Mouse (Mus musculus) telencephalon, adult 2 months (tissue): ENCODE measurements at regions not wholly inside any gene's neighbourhood (a gene's known extent, or its start where the extent isn't known, plus 50 kb on each side); places are given as distances from the start of the nearest gene placed in this dataset.

ENCODE experiments used
- DNase-seq: peaks from one replicate; pipeline ENCODE4 v3.0.0-alpha.2; 2011; ENCODE audit warnings: low read depth, low spot score

DNA sequence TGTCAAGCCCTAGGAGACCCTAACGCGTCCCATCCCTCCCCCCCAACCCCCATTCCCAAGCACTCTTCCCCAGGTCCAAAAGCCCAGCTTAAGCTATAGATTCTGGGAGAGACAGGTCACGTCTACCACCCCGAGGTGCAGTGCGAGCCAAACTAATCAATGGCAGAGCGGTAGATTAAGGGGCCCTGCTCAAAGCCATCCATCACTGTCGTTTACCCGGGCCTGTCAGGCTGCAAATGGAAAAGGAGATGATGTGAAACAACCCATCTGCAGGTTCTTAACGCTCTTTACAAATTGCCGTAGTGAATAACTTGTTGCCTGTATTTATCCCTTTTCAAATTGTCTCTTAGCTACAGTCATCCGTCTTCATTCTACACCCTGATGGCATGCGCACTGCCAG, 126.2 kb upstream of the Nectin1 start:
- no peak for DNase-seq

DNA sequence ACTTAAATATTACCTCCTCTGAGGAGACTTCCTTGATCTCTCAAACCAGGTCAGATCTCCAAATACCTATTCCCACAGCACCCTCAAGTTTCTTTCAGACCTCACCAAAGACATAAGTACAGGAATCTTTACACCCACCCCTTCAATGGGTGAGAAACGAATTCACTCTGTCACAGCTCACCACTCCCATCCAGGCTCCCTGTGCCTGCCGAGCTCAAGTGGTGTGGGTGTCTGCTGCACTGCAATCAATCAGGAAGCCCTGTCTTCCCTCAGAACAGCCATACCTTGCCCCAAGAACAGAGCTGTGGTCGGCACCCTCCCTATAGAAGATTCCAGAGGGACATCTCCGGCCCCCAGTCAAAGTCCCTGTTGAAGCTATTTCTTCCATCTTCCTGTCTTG, 116.2 kb upstream of the Nectin1 start:
- DNase-seq = peak; percentile 8

DNA sequence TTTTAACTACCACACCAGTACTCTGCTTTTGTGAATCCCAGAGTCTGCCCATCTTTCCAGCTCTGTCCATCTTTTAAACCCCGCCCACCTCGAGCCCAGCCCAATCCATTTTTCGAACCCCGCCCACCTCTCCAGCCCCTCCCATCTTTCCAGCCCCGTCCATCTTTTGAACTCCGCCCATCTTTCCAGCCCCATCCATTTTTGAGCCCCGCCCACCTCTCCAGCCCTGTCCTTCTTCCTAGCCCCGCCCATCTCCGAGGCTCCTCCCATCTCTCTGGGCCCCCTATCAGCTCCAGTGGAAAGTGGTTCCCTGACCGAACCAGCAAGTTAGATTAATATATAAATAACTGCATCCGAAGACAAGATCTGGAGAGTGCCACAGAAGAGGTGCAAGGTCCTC, 115.0 kb upstream of the Nectin1 start:
- no peak for DNase-seq

- no peak for DNase-seq
These were observed 107.3 kb upstream of the Nectin1 start for GRCm38 (mm10) chr9:43636372-43636965.

DNA sequence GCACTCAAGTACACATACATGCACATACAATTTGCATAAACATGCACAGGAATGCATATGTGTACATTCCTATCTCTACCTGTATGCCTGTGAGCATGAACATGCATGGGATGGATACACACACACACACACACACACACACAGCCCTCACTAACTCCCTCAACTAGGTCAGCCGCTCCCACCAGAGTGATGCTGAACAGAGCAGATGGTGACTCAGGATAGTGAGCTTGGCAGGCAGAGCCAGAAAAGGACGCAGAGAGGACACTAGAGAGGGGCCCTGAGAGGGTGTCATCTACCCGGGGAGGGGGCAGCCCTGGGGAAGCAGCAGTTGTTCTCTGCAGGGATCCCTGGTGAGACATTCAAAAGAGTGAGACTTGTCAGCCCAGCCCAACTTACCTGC, 85.6 kb upstream of the Nectin1 start:
- DNase-seq = no peak

DNA sequence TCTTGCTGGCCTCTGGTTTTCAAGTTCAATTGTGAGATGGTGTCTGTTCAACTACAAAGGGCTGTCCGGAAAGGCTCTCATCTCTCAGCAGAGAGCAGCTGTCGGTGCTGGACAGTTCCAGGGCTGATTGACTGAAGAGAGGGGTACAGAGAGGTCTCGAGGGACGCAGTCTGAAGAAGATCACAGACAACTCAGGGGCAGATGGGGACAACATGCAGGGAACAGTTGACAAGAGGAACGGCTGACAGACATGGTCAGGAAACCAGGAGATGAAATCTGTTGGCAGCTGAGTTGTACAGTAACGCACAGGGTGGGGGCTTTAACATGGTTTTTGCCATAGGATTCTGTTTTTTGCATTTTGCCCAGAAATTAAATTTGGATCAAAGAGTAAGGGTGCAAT, 84.5 kb upstream of the Nectin1 start:
- no peak for DNase-seq

DNA sequence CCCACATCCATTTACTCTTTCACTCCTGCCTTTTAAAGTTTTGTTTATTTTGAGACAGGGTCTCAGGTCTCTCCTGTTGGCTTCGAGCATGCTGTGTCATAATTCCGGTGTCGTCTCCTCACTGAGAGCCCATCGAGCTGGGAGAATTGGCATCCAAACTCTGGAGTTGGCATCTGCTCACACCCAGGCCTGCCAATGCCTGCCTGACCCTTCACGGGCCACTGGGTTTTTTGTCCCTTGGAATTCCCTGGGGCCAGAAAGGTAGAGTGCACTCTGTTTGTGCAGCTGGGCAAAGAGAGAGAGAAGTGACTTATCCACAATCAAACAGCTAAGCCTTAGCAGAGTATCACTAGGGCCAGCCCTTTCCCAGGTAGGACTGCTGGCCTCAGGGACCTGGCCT, 83.6 kb upstream of the Nectin1 start:
- DNase-seq = no peak

GRCm38 (mm10) chr9:43660896-43661563, 82.8 kb upstream of the Nectin1 start:
- DNase-seq = no peak

DNA sequence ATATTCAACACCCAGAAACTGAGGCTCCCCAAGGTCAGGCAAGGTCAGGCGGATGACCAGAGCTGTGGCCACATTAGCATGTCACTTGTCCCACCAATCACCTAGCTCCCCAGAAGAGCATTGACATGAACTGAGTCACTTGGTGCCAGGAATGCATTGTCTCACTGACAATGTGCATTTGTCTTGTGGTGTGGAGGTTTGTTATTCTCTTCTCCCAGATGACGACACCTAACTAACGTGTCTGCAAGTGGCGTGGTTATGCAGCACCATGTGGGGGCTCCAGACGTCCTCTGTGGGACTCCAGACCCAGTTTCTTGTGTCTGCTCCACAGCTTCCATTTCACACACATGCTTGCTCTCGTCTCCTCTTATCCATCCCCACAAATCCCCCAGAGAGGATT, 82.1 kb upstream of the Nectin1 start:
- peak; percentile 56 for DNase-seq

DNA sequence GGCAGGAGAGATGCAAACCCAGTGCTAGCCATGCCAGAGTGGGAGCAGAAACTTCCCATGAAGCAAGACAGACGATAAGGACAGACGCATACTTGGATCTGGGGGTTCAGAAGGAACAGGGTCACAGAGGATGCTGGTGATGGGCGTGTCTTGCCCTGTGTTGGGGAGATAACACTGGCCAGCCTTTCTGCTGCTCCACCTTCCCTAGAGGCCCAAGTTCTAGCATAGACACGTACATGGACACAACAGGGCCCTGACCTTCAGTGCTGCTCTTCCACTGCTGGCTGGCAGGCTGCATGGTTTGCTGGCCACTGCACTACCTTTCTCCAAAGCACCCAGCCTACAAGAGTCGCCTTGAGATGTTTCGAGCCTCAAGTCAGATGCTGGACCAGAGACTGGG, 76.4 kb upstream of the Nectin1 start:
- DNase-seq = no peak

DNA sequence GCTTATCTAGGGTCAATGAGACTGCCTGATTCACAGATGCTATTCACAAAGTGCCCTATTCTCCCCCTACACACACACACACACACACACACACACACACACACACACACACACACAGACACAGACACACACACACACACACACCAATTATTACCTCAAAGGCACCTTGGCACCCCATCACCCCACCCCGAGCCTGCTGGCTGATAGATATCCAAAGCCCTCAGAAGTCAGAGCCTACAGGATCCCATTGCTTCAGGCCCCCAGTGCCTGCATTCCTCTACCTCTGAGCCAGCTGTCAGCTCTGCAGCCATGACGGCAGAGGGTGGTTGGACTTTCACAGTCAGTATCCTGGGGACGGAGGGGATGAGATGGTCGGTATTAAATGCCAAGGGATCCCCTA, 75.8 kb upstream of the Nectin1 start:
- DNase-seq = no peak

GRCm38 (mm10) chr9:43668731-43669130, 75.1 kb upstream of the Nectin1 start:
- DNase-seq = no peak

GRCm38 (mm10) chr9:43670563-43670962, 73.2 kb upstream of the Nectin1 start:
- no peak for DNase-seq

DNA sequence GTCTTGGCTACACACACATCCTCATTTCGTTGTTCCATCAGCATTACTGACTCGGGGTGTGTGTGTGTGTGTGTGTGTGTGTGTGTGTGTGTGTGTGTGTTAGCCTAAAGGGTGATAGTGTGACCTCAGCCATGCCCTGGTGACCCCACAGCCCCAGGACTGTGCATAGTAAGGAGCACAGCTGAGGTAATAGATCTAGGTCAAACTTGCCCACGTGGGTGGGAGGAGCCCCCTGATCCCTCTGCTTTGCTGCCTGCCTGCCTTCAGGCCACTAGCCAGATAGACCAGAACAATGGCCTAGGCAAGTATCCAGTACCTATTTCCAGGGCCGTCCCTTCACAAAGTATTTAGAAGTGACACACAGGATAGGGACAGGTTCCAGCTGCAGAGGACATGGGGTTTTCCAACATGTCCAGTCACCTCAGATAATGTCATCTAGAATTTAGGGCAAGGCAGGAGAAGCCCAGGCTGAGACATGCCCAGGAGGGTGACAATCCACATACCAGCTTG, 70.6 kb upstream of the Nectin1 start:
- DNase-seq = no peak

GRCm38 (mm10) chr9:43674321-43674720, 69.5 kb upstream of the Nectin1 start:
- no peak for DNase-seq

- DNase-seq = no peak
These were observed 67.8 kb upstream of the Nectin1 start for GRCm38 (mm10) chr9:43676011-43676410.

DNA sequence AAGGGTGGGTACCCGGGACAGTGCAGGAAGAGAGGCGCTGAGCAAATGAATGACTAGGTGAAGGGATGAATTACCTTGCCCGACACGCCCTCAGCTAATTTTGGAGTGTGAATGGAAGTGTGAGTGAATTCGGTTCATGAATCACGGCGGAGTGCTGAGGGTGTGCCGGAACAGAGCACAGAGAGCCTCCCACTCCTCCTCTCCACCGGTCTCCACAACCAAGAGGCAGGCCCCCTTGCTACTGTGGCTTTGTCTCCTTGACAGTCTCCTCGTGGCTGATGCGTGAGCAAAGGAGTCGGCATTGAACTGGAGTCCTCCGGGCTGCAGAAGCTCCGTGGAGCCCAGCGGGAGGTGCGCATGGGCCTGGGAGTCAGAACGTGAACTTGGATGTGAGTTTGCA, 64.5 kb upstream of the Nectin1 start:
- DNase-seq = no peak

DNA sequence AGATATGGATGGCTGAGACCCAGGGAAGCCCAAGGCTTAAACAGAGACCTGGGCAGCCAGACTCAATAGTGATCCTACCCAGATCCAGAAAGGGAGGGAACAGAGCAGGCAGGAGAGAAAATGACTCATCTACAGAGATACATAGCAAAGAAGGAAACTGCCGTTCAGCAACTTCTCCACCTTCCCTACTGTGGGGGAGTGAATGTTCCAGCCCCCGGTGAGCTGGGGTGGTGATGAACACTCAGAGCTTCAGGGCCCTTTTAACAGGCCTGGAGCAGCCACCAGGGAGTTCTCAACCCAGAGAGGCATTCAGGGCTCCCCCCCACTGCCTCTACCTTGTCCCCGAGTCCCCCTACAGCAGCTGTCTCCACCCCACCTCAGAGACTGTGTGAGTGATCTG, 62.5 kb upstream of the Nectin1 start:
- DNase-seq = peak; percentile 53

GRCm38 (mm10) chr9:43682102-43682501, 61.7 kb upstream of the Nectin1 start:
- no peak for DNase-seq

- DNase-seq = no peak
These were observed 59.2 kb upstream of the Nectin1 start for GRCm38 (mm10) chr9:43684596-43684995.

- DNase-seq = no peak
These were observed 51.8 kb upstream of the Nectin1 start for GRCm38 (mm10) chr9:43692015-43692414.

DNA sequence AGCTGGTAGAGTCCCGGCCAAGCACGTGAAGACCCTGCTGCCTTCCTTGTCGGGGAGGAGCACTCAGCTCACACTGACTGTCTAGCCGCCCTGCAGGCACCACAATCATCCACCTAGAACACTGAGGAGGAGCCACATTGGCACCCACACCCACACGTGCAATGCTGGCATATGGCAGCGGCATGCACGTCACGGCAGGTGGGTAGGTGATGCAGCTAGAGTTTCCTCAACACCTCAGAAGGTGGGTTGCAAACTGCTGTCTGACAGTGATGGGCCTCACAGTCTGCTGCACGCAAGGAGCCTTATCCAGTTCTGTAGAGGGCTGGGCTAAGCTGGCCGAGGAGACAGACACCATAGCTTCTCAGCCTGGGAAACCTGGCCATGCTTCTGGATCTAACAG, 51.2 kb upstream of the Nectin1 start:
- DNase-seq = peak; percentile 48
